In genomic region chr15:83526424-83527091, GRCm38 (mm10) we compare ENCODE assay signal across 8 mouse cellular contexts. TPM values are rescaled to one million over a fixed set of nuclear protein-coding genes. Genes with fewer than 3 reads are reported as not detected.
A peak's percentile ranks its signal among the peaks of the same experiment; 100 is the strongest.
DNase-seq lines count a peak whose midpoint lies in the region; ATAC-seq and TF ChIP-seq lines count a peak whose summit lies in the region.

Gene Bik (plus strand): TSS chr15:83526862.

- H3K36me3 ChIP-seq in embryonic facial prominence, embryonic 15.5 days, result no peaks in the 10 kb centered on the region
- H3K36me3 ChIP-seq in heart, embryonic 14.5 days (ENCODE audit: control insufficient read depth, insufficient read depth, low read length), result peaks cover 12% of the 10 kb centered on the region
- no peaks in the 10 kb centered on the region for H3K36me3 ChIP-seq in kidney, embryonic 16.5 days (ENCODE audit: insufficient read depth, low read length)

- no peak for TF ChIP-seq CTCF in left cerebral cortex, adult 2 months (IDR thresholded peaks at IDR 0.05)

- WGBS in embryonic facial prominence, embryonic 15.5 days, result under 1% methylated on average over 45 of the region's 45 CpGs
- under 1% methylated on average over 42 of the region's 45 CpGs for WGBS in heart, embryonic 14.5 days
- under 1% methylated on average over 45 of the region's 45 CpGs for WGBS in kidney, embryonic 16.5 days

- no peak within 1 kb of the TSS for H3K27ac ChIP-seq in left cerebral cortex, adult 2 months
- H3K27ac ChIP-seq in embryonic facial prominence, embryonic 15.5 days (replicated peaks), result no peak within 1 kb of the TSS
- peak within 1 kb of the TSS; percentile 43 to 58 for H3K27ac ChIP-seq in heart, embryonic 14.5 days (replicated peaks in 1 of 2; ENCODE audit: control insufficient read depth in 1 of 2, insufficient read depth in 1 of 2, low read depth in 2 of 2, low read length in 2 of 2)
- H3K27ac ChIP-seq in kidney, embryonic 16.5 days (ENCODE audit: low read length), result no peak within 1 kb of the TSS

- peak within 1 kb of the TSS; percentile 37 for H3K9ac ChIP-seq in embryonic facial prominence, embryonic 15.5 days
- H3K9ac ChIP-seq in heart, embryonic 14.5 days (ENCODE audit: low read length), result peak within 1 kb of the TSS; percentile 77
- peak within 1 kb of the TSS; percentile 61 for H3K9ac ChIP-seq in kidney, embryonic 16.5 days (replicated peaks; ENCODE audit: low read length)

- H3K27me3 ChIP-seq in embryonic facial prominence, embryonic 15.5 days, result peaks cover 57% of the 10 kb centered on the region
- H3K27me3 ChIP-seq in heart, embryonic 14.5 days (ENCODE audit: control insufficient read depth, insufficient read depth, low read length), result no peaks in the 10 kb centered on the region
- H3K27me3 ChIP-seq in kidney, embryonic 16.5 days (ENCODE audit: insufficient read depth, low read length), result peaks cover 24% of the 10 kb centered on the region

- DNase-seq in left cerebral cortex, adult 2 months (ENCODE audit: extremely low spot score in 1 of 2, low spot score in 2 of 2), result no peak
- no peak for DNase-seq in left cerebral cortex, postnatal 14 days (ENCODE audit: low spot score in 2 of 2)
- DNase-seq in lung, postnatal 36 days, result peak; percentile 76
- peak; percentile 21 for DNase-seq in spleen, adult 12 weeks (ENCODE audit: low spot score)
- no peak for DNase-seq in layer of hippocampus, postnatal 14 days (ENCODE audit: low spot score in 2 of 2)

- no peaks in the 10 kb centered on the region for H3K9me3 ChIP-seq in embryonic facial prominence, embryonic 15.5 days (replicated peaks)
- no peaks in the 10 kb centered on the region for H3K9me3 ChIP-seq in heart, embryonic 14.5 days (ENCODE audit: control insufficient read depth, low read length)
- H3K9me3 ChIP-seq in kidney, embryonic 16.5 days (ENCODE audit: low read length), result no peaks in the 10 kb centered on the region

- H3K4me3 ChIP-seq in left cerebral cortex, adult 2 months, result peak within 1 kb of the TSS; percentile 50
- peak within 1 kb of the TSS; percentile 46 for H3K4me3 ChIP-seq in embryonic facial prominence, embryonic 15.5 days (replicated peaks)
- peak within 1 kb of the TSS; percentile 69 to 71 for H3K4me3 ChIP-seq in heart, embryonic 14.5 days (ENCODE audit: control insufficient read depth in 1 of 2, insufficient read depth in 1 of 2, low read depth in 1 of 2, low read length in 2 of 2)
- H3K4me3 ChIP-seq in kidney, embryonic 16.5 days (ENCODE audit: low read length), result peak within 1 kb of the TSS; percentile 60

- H3K4me2 ChIP-seq in embryonic facial prominence, embryonic 15.5 days (replicated peaks), result peak within 1 kb of the TSS; percentile 92
- peak within 1 kb of the TSS; percentile 71 for H3K4me2 ChIP-seq in heart, embryonic 14.5 days (ENCODE audit: low read length)
- peak within 1 kb of the TSS; percentile 98 for H3K4me2 ChIP-seq in kidney, embryonic 16.5 days (replicated peaks; ENCODE audit: low read depth, low read length)

- no peak for ATAC-seq in embryonic facial prominence, embryonic 15.5 days (ENCODE audit: insufficient number of reproducible peaks, low FRiP score, low TSS enrichment, low read depth)
- ATAC-seq in heart, embryonic 14.5 days (ENCODE audit: insufficient number of reproducible peaks, insufficient read depth, low FRiP score, low read depth), result peak; percentile 31
- peak; percentile 69 for ATAC-seq in kidney, embryonic 16.5 days (ENCODE audit: low FRiP score, low TSS enrichment)

- intact Hi-C loops in left cerebral cortex, adult 2 months (cut with DNase I), result no loop called here
- intact Hi-C loops in left cerebral cortex, postnatal 14 days (cut with DNase I), result no loop called here

- peaks cover 16% of the 10 kb centered on the region for H3K4me1 ChIP-seq in embryonic facial prominence, embryonic 15.5 days
- peaks cover 57 to 78% of the 10 kb centered on the region in 2 experiments for H3K4me1 ChIP-seq in heart, embryonic 14.5 days (ENCODE audit: control insufficient read depth in 2 of 2, insufficient read depth in 2 of 2, low read length in 2 of 2)
- H3K4me1 ChIP-seq in kidney, embryonic 16.5 days (ENCODE audit: insufficient read depth, low read length), result peaks cover 45% of the 10 kb centered on the region

RNA-seq across cellular contexts. Expression of gene Bik, which starts in this region (rescaled TPM):
- under 1 TPM in 1 of 2 experiments, not detected in 1; 0.70 TPM for total RNA-seq in left cerebral cortex, adult 2 months (2021)
- total RNA-seq in left cerebral cortex, postnatal 14 days (2021), result not detected
- 3.9 and 5.5 TPM in 2 replicates for polyA plus RNA-seq in embryonic facial prominence, embryonic 15.5 days (2015; fragmentation: Nextera tagmentation; extraction: Ambion mirVana)
- 34.9 and 37.2 TPM in 2 replicates for polyA plus RNA-seq in heart, embryonic 14.5 days (2014; fragmentation: Nextera tagmentation; extraction: Ambion mirVana)
- 11.7 and 11.9 TPM in 2 replicates for polyA plus RNA-seq in kidney, embryonic 16.5 days (2015; fragmentation: Nextera tagmentation; extraction: Ambion mirVana)
- under 1 TPM in 1 of 2 experiments, not detected in 1; 0.37 TPM for total RNA-seq in layer of hippocampus, postnatal 14 days (2021)

Comparison
In these comparisons a context has a peak if more than half of its experiments do, and no peak if none do; other contexts are left out.
1. DNase-seq: peak in lung, postnatal 36 days (single experiment) and spleen, adult 12 weeks (single experiment); none in left cerebral cortex, adult 2 months (0 of 2), left cerebral cortex, postnatal 14 days (0 of 2) and layer of hippocampus, postnatal 14 days (0 of 2).
2. H3K27ac ChIP-seq: peak in heart, embryonic 14.5 days (2 of 2); none in left cerebral cortex, adult 2 months (single experiment), embryonic facial prominence, embryonic 15.5 days (single experiment) and kidney, embryonic 16.5 days (single experiment).
3. Peak in every context shown above with its lines, with median percentiles within 50 percentile points of each other: H3K4me3 ChIP-seq, H3K4me2 ChIP-seq and H3K9ac ChIP-seq.